Mouse (Mus musculus): Measurements from ENCODE around the gene H2al1m. TPM values are rescaled to one million over a fixed set of nuclear protein-coding genes. Genes with fewer than 3 reads are reported as not detected.
"Not testable (repeated sequence)": the region's sequence is repeated elsewhere in the genome, so short reads cannot be mapped to it uniquely, and the experiment has no call there.

The H2al1m gene
- total RNA-seq (2021), result under 1 TPM in 1 of 2 experiments, not detected in 1; 0.86 TPM
- polyA plus RNA-seq (2012; rRNA removed), result 0.33 TPM in 1 of 2 replicates, not detected in the other
- long read RNA-seq, result 0 reads

DNA sequence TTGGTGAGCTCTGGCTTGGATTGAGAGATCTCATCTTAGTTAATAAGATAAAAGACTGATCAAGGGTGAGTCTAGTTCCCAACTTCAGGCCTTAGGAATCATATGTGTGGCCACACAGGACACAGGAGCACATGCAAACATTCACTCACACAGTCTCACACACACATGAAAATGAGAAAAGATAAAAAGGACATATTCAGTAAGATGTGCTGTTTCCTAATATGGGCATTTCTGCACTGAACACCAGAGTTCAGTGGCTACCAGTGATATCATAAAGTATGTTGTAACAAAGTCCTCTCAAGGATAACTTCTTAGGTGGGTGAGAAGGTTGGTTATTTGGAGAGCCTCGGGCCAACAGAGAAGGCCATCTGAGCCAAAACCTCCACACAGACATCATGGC, at the start of gene H2al1m:
Gene H2al1m (plus strand): TSS at position 301 of the 400 bp plus-strand sequence.
- H3K4me1 ChIP-seq (ENCODE audit: control insufficient read depth, insufficient read depth, low read length); H3K36me3 ChIP-seq (ENCODE audit: control insufficient read depth, insufficient read depth, low read length); H3K27me3 ChIP-seq (ENCODE audit: control insufficient read depth, insufficient read depth, low read length); DNase-seq; H3K79me2 ChIP-seq (replicated peaks; ENCODE audit: control insufficient read depth, insufficient read depth, low read length); intact Hi-C loops (cut with DNase I); H3K4me3 ChIP-seq; H3K9ac ChIP-seq (ENCODE audit: low read depth, low read length); H3K27ac ChIP-seq: not testable (repeated sequence)
- no CpG with 5 or more reads among the region's 1 CpGs for WGBS

GRCm38 (mm10) chrX:9240737-9241591, 42.6 kb upstream of the H2al1m start:
- no peaks in the 10 kb centered on the region for H3K27me3 ChIP-seq (ENCODE audit: control insufficient read depth, insufficient read depth, low read length)
- no peaks in the 10 kb centered on the region for H3K36me3 ChIP-seq (ENCODE audit: control insufficient read depth, insufficient read depth, low read length)
- no peak overlapping the region for H3K4me3 ChIP-seq
- WGBS, result 75% methylated on average over 5 of the region's 5 CpGs
- TF ChIP-seq EP300 (IDR thresholded peaks at IDR 0.05; ENCODE audit: insufficient read depth, low read depth, low read length), result no peak
- TF ChIP-seq POLR2A (IDR thresholded peaks at IDR 0.05; ENCODE audit: insufficient read depth, low read depth, low read length), result no peak
- no peak for TF ChIP-seq CTCF (IDR thresholded peaks at IDR 0.05)
- no peak overlapping the region for H3K9ac ChIP-seq (ENCODE audit: low read depth, low read length)
- H3K27ac ChIP-seq, result no peak overlapping the region
- H3K79me2 ChIP-seq (replicated peaks; ENCODE audit: control insufficient read depth, insufficient read depth, low read length), result no peaks in the 10 kb centered on the region
- DNase-seq, result no peak
- intact Hi-C loops (cut with DNase I), result no loop called here
- no peaks in the 10 kb centered on the region; the same call in 1 of the 2 replicates for H3K4me1 ChIP-seq (ENCODE audit: control insufficient read depth, insufficient read depth, low read length)

GRCm38 (mm10) chrX:9243381-9243864, 40.1 kb upstream of the H2al1m start:
- WGBS, result 41% methylated on average over 8 of the region's 8 CpGs
- H3K36me3 ChIP-seq (ENCODE audit: control insufficient read depth, insufficient read depth, low read length), result no peaks in the 10 kb centered on the region
- DNase-seq, result no peak
- H3K9ac ChIP-seq (ENCODE audit: low read depth, low read length), result no peak overlapping the region
- no peaks in the 10 kb centered on the region; the same call in 1 of the 2 replicates for H3K4me1 ChIP-seq (ENCODE audit: control insufficient read depth, insufficient read depth, low read length)
- H3K27ac ChIP-seq, result no peak overlapping the region
- no peaks in the 10 kb centered on the region for H3K27me3 ChIP-seq (ENCODE audit: control insufficient read depth, insufficient read depth, low read length)
- no peak for TF ChIP-seq CTCF (IDR thresholded peaks at IDR 0.05)
- no peak for TF ChIP-seq EP300 (IDR thresholded peaks at IDR 0.05; ENCODE audit: insufficient read depth, low read depth, low read length)
- TF ChIP-seq POLR2A (IDR thresholded peaks at IDR 0.05; ENCODE audit: insufficient read depth, low read depth, low read length), result no peak
- intact Hi-C loops (cut with DNase I), result no loop called here
- H3K4me3 ChIP-seq, result no peak overlapping the region
- no peaks in the 10 kb centered on the region for H3K79me2 ChIP-seq (replicated peaks; ENCODE audit: control insufficient read depth, insufficient read depth, low read length)

GRCm38 (mm10) chrX:9244603-9245336, 38.8 kb upstream of the H2al1m start:
- Histone ChIP-seq H3K4me1 (ENCODE audit: control insufficient read depth, insufficient read depth, low read length) (no peaks in the 10 kb centered on the region; the same call in 1 of the 2 replicates), H3K27me3 (ENCODE audit: control insufficient read depth, insufficient read depth, low read length) (no peaks in the 10 kb centered on the region), H3K27ac (no peak overlapping the region), H3K36me3 (ENCODE audit: control insufficient read depth, insufficient read depth, low read length) (no peaks in the 10 kb centered on the region; the same call in 1 of the 2 replicates), H3K4me3 (no peak overlapping the region), H3K79me2 (replicated peaks; ENCODE audit: control insufficient read depth, insufficient read depth, low read length) (no peaks in the 10 kb centered on the region), H3K9ac (ENCODE audit: low read depth, low read length) (no peak overlapping the region)
- no peak for DNase-seq
- intact Hi-C loops (cut with DNase I), result no loop called here
- WGBS, result 49% methylated on average over 12 of the region's 12 CpGs
- TF ChIP-seq POLR2A (IDR thresholded peaks at IDR 0.05; ENCODE audit: insufficient read depth, low read depth, low read length), result no peak
- TF ChIP-seq EP300 (IDR thresholded peaks at IDR 0.05; ENCODE audit: insufficient read depth, low read depth, low read length), result no peak
- TF ChIP-seq CTCF (IDR thresholded peaks at IDR 0.05), result no peak

GRCm38 (mm10) chrX:9248911-9249310, 34.7 kb upstream of the H2al1m start:
- no peaks in the 10 kb centered on the region for H3K4me1 ChIP-seq (ENCODE audit: control insufficient read depth, insufficient read depth, low read length)
- no peaks in the 10 kb centered on the region; the same call in 1 of the 2 replicates for H3K36me3 ChIP-seq (ENCODE audit: control insufficient read depth, insufficient read depth, low read length)
- no peak overlapping the region for H3K4me3 ChIP-seq
- intact Hi-C loops (cut with DNase I), result no loop called here
- no peak overlapping the region for H3K9ac ChIP-seq (ENCODE audit: low read depth, low read length)
- no peaks in the 10 kb centered on the region for H3K79me2 ChIP-seq (replicated peaks; ENCODE audit: control insufficient read depth, insufficient read depth, low read length)
- 64% methylated on average over 5 of the region's 5 CpGs for WGBS
- no peaks in the 10 kb centered on the region for H3K27me3 ChIP-seq (ENCODE audit: control insufficient read depth, insufficient read depth, low read length)
- no peak for DNase-seq
- no peak overlapping the region for H3K27ac ChIP-seq
- no peak for TF ChIP-seq POLR2A (IDR thresholded peaks at IDR 0.05; ENCODE audit: insufficient read depth, low read depth, low read length)
- TF ChIP-seq EP300 (IDR thresholded peaks at IDR 0.05; ENCODE audit: insufficient read depth, low read depth, low read length), result no peak
- no peak for TF ChIP-seq CTCF (IDR thresholded peaks at IDR 0.05)

Data from heart, adult 2 months (tissue).